Comparison of ENCODE assay signal across 28 mouse cellular contexts in genomic region chr14:20019486-20019885, GRCm38 (mm10). TPM values are rescaled to one million over a fixed set of nuclear protein-coding genes. Genes with fewer than 3 reads are reported as not detected.
"Had no signal": no experiment of that assay in that cellular context is flagged by ENCODE, and none has a peak within 500 bp of the region (broad histone marks: within the 10 kb centered on the region; RNA-seq: fewer than 3 reads in every experiment).

No protein-coding gene starts in this region.

- H3K4me3 ChIP-seq: embryonic facial prominence, embryonic 10.5 days; embryonic facial prominence, embryonic 12.5 days; embryonic facial prominence, embryonic 13.5 days; embryonic facial prominence, embryonic 15.5 days; erythroblast, embryonic 14.5 days; forebrain, embryonic 12.5 days; gastrocnemius, adult 2 months; heart, adult 2 months; heart, embryonic 10.5 days; heart, embryonic 12.5 days; heart, embryonic 13.5 days had no signal

- H3K9ac ChIP-seq: embryonic facial prominence, embryonic 12.5 days; embryonic facial prominence, embryonic 13.5 days; embryonic facial prominence, embryonic 15.5 days; forebrain, embryonic 12.5 days; heart, embryonic 12.5 days; heart, embryonic 13.5 days had no signal

- H3K4me2 ChIP-seq: embryonic facial prominence, embryonic 12.5 days; embryonic facial prominence, embryonic 13.5 days; embryonic facial prominence, embryonic 15.5 days; forebrain, embryonic 12.5 days; heart, embryonic 11.5 days; heart, embryonic 12.5 days; heart, embryonic 13.5 days had no signal

- ATAC-seq: forebrain, embryonic 14.5 days had no signal

- H3K9me3 ChIP-seq: embryonic facial prominence, embryonic 12.5 days; embryonic facial prominence, embryonic 13.5 days; embryonic facial prominence, embryonic 15.5 days; forebrain, embryonic 12.5 days; heart, embryonic 10.5 days had no signal

- H3K4me1 ChIP-seq: embryonic facial prominence, embryonic 10.5 days; embryonic facial prominence, embryonic 12.5 days; embryonic facial prominence, embryonic 13.5 days; embryonic facial prominence, embryonic 15.5 days; forebrain, embryonic 12.5 days; heart, embryonic 10.5 days had no signal

- H3K36me3 ChIP-seq: embryonic facial prominence, embryonic 10.5 days; embryonic facial prominence, embryonic 12.5 days; embryonic facial prominence, embryonic 13.5 days; embryonic facial prominence, embryonic 15.5 days; forebrain, embryonic 12.5 days; heart, embryonic 10.5 days; heart, embryonic 12.5 days; heart, embryonic 13.5 days had no signal

- H3K27ac ChIP-seq: embryonic facial prominence, embryonic 10.5 days; embryonic facial prominence, embryonic 12.5 days; embryonic facial prominence, embryonic 13.5 days; embryonic facial prominence, embryonic 15.5 days; forebrain, embryonic 12.5 days; gastrocnemius, adult 2 months; heart, adult 2 months; heart, embryonic 10.5 days; heart, embryonic 13.5 days had no signal

- H3K27me3 ChIP-seq: embryonic facial prominence, embryonic 12.5 days; embryonic facial prominence, embryonic 13.5 days; embryonic facial prominence, embryonic 15.5 days; forebrain, embryonic 12.5 days; heart, embryonic 12.5 days; heart, embryonic 13.5 days had no signal

- DNase-seq: cerebellum, adult 18-20 months; cerebellum, adult 2 months; cerebellum, adult 8-10 months; cerebellum, adult 9-10 months; cerebellum, adult 9-11 months; cerebellum, postnatal 10 days; cerebellum, postnatal 14 days; cerebellum, postnatal 25 days; cerebellum, postnatal 36 days; embryo, embryonic 11 days; gastrocnemius, adult 2 months; gastrocnemius, postnatal 10 days; gastrocnemius, postnatal 14 days; gastrocnemius, postnatal 25 days; gastrocnemius, postnatal 36 days; heart, adult 18-20 months; heart, adult 2 months had no signal

RNA-seq across cellular contexts. Expression of gene Gng2, which starts 42.1 kb away (rescaled TPM):
- polyA plus RNA-seq: erythroblast, embryonic 14.5 days had no signal
